Mouse (Mus musculus): ENCODE results near the gene Vmn2r61. TPM values are rescaled to one million over a fixed set of nuclear protein-coding genes. Genes with fewer than 3 reads are reported as not detected.

Vmn2r61 gene
- not detected for polyA plus RNA-seq (2017; shearing (Covaris generic))

DNA sequence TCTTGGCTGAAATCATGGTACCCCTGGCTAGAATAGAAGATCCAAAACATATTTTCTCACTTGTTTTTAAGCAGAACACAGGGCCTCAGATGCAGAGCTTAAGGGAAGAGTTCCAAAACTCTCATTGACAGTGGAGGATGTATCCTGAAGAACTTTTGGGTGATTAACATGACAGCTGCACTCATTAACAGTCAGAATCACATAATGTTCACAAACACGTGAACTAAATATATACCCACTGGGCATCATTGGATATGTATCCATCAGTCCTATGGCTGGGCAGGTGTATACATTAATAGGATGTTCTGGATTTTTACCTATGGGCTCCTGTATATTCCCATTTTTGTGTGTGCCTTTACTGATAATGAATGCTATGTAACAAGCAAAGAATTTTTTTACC, at the start of gene Vmn2r61:
TSS of gene Vmn2r61 (plus strand) at position 301 of the 400 bp plus-strand sequence.

Other genes starting within 250 kb of the Vmn2r61 start
- 0.02 TPM for gene Vmn2r59, start 201.0 kb upstream of the Vmn2r61 start, polyA plus RNA-seq (2017; shearing (Covaris generic))
- not detected for gene Vmn2r60, start 152.3 kb upstream of the Vmn2r61 start, polyA plus RNA-seq (2017; shearing (Covaris generic))
- gene 4933421I07Rik, start 188.1 kb downstream of the Vmn2r61 start, polyA plus RNA-seq (2017; shearing (Covaris generic)), result not detected
- 30.2 TPM for gene Zfp141, start 245.7 kb downstream of the Vmn2r61 start, polyA plus RNA-seq (2017; shearing (Covaris generic))

All from inflammation-experienced regulatory T-cells, adult 16 weeks (primary cell).